Mouse (Mus musculus) retina, embryonic 14.5 days (tissue): ENCODE data around the gene Npy1r.

Experiments
- DNase-seq: peaks from one replicate; pipeline ENCODE4 v3.0.0-alpha.2; 2015; ENCODE audit warnings: low spot score

The Npy1r gene

GRCm38 (mm10) chr8:66696970-66697843 is at the start of gene Npy1r:
Gene Npy1r (plus strand): TSS chr8:66697192.
- DNase-seq: peak; percentile 72

- no peak for DNase-seq
Observed at GRCm38 (mm10) chr8:66681261-66681660, 15.7 kb upstream of the Npy1r start.

DNA sequence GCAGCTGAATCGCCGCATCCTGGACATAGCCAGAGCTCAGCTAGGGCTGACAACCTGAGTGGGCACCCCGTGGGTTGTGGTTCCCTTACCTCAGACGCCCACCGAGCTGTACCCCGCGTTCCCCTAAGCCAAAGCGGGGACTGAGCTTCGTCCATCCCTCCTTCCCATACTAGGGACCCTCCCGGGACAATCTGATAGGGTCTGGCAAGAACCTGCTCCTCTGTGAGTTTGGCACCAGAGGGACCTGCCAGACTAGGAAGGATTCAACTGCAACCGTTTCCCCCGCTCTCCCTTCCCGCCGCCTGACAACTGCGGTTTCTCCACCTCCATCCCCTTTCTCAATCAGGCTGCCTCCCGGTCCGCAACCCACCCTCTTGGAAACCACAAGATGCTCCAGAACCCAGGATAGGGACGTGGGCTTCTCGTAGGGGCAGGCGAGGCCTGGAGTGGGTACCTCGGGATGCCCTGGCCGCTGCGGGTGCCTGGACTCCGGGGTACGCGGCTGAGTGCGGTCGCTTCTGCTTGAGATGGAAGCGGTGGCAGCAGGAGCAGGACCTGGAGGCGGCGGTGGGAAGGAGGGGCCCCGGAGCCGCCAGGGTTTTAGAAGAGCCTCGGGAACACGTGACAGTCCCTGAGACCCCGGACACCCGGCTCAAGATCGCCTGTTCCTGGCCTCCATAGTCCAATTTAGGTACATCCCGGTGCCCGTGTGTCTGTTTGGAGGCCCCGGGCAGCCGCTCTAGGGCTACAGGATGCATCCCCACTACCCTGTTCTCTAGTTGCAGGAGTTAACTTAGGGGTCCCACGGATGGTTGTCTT is 9.3 kb upstream of the Npy1r start, which contains the start of gene Npy5r:
Npy5r (minus strand) TSS at position 618 of the 819 bp plus-strand sequence.
- peak; percentile 53 for DNase-seq

DNA sequence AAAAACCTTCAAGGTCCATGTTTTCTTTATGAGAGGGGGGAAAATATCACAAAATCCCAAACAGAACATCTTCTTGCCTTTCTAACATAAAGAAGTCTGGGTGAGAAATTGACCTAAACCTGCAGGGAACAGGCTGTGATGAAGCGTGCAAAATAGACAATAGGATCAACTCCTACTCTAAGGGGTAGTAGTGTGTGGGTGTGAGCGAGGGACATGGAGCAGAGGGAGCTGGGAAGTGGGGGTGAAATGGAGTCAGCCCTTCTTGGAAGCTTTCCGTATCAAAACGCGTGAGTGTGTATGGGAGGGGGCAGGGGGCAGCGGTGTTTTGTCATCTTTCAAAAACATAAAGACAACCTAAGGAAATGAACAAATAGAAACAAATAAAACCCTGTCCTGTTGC is 8.6 kb upstream of the Npy1r start:
- peak; percentile 14 for DNase-seq

GRCm38 (mm10) chr8:66688799-66689198 is 8.2 kb upstream of the Npy1r start:
- no peak for DNase-seq

GRCm38 (mm10) chr8:66690402-66690801 is 6.6 kb upstream of the Npy1r start:
- no peak for DNase-seq

DNA sequence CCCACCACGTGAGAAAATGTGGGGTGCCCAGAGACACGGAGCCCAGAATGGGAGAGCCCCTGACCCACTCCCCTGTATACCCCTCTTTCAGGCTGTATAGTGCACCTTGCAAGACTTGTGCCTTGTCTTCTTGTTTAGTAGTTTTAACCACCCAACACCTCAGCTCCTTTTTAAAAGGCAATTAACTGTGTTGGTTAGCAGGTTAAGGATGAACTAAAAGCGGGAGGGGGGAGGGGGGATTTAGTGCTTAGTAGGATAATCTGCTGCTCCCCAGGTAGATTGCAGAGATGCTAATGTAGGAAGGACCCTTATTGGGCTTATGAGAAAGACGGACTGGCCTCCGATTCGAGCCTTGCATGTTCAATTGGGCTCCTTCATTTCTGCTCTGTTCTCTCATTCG is 1.0 kb downstream of the Npy1r start:
- DNase-seq: peak; percentile 22

DNA sequence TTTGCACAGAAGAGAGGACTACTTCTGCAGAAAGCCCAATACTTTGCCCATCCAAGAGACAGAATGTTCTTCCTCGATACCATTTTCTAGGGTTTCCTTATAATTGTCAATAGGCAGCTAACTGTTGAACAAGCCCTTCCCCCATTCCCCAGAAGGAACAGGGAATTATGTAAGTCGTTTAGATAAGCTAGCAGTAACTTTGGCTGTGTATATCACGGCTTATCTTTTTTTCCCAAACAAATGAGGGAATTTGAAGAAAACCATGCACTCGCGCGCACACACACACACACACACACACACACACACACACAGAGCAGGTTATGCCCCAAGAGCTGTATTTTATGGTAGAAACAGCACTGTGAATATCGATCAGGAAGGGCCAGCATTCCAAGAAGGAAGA is 1.8 kb downstream of the Npy1r start:
- DNase-seq: no peak

DNA sequence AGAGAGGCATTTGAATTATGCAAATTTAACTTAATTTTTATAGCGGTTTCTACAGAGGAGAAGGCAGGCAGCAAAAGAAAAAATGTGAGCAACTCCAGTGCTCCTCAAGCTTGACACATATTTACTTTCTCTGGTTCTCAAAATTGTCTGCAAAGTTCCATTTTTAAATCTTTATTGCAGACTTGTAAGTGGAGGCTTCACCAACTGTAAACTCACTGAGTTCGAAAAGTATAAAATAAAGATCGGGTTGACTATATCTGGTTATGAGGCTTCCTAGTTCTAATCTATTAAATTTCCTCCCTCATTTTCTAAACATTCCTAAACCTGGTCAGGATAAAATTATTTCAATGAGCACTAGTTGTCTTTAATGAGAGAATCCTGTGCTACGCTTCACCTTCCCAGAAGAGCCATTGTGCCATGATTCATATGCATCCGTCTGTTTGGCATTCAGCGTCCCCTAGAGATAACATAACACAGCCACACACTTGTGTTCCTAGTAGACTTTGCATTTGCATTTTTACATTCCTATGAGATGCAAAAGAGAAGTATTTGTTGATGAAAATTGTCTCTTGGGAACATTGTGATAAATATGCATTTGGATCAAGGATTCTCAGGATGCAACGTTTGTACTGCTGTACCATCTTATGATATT is 17.5 kb downstream of the Npy1r start:
- DNase-seq: no peak

- no peak for DNase-seq
Observed at GRCm38 (mm10) chr8:66722835-66723234, 25.8 kb downstream of the Npy1r start.

GRCm38 (mm10) chr8:66729446-66729845 is 32.5 kb downstream of the Npy1r start:
- DNase-seq: no peak

DNA sequence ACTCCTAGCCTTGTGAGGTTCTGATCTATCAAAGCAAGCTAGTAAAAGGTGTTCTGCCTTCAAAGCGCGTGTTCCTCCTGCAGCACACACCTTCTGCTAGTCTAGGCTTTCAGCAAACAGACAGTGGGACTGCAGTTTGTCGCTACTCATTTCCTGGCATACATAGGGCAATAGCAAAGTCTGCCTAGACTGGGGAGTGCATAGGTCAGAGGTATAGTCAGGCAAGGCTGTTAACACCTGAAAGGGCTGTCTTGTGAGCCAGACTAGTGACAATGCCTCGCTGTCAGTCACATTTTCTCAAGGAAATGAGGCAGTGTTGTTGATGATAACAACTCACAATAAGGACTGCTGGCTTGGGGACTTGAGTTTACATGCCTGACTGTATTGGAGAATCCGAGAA is 35.0 kb downstream of the Npy1r start:
- no peak for DNase-seq

DNA sequence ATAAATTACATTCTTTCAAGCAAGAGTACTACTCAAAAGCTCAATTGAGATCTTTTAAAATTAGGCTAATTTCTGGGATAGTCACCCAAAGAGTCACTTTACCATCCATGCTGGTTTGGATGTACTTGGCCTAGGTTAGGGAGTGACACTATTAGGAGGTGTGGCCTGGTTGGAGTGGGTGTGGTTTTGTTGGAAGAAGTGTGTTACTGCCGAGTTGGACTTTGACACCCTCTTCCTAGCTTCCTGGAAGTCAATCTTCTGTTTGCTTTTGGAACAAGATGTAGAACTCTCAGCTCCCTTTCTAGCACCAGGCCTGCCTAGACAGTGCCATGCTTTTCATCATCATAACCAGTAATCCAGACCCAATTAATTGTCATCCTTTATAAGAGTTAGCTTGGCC is 45.4 kb downstream of the Npy1r start:
- no peak for DNase-seq

GRCm38 (mm10) chr8:66745612-66746011 is 48.6 kb downstream of the Npy1r start:
- no peak for DNase-seq

DNA sequence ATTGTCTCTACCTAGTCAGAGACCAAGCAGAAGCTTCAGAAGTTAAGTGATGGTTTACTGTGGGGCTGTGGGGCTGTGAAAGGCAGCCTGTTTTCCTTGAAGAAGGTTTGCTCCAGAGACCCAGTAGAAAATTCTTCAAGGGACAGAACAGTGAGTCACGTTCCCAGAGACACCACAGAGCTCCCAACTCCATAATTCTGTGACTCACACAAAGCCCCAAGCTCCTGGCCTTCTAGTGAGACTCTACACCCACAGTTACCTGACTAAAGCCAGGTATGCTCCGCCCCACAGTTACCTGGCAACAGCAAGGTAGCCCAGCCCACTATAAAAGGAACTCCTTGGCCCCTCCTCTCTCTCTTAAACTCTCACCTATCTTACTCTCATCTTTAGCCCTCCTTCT is 54.6 kb downstream of the Npy1r start:
- no peak for DNase-seq

DNA sequence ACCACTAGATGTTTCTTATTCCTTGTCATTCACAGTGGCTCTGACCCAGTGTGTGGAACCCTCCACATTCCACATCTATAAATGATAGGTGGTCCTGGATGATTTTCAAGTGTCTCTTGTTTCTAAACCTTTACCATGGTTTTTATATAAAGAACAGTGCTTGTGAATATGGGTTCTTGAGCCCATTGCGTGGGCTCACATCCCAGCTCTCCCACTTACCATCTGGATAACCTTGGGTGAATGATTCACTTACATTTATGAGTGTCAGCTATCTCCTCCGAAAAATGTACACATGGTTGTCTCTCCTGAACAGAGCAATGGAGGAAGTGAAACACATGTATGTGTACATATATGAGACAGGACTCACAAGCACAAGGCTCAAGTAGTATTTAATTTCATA is 59.2 kb downstream of the Npy1r start:
- DNase-seq: no peak
